Mouse (Mus musculus): ENCODE data around the gene Olfr95. TPM values are rescaled to one million over a fixed set of nuclear protein-coding genes. Genes with fewer than 3 reads are reported as not detected.

Gene Olfr95
- 0.07 TPM for polyA plus RNA-seq (2017; shearing (Covaris generic))

DNA sequence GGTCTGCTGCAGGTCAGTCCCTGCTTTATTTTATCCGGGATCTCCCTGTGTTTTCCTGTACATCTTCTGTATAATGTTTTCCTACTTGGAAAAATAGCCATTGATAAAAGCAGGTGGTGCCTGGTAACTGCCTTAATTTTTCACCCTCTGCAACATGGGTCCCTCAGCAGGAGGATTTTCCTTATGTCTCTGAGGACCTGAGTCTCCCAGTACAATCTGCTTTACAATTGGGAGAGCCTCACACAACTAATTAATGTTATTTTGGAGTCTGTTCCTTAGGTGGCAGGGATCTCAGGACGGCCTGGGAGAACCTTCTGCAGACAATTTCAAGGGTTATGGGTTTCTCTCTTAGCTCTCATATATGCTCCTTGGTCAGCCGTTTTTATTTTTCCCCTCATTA is at the start of gene Olfr95:
Gene Olfr95, minus strand, starts transcription at position 101 of the 400 bp plus-strand sequence.

DNA sequence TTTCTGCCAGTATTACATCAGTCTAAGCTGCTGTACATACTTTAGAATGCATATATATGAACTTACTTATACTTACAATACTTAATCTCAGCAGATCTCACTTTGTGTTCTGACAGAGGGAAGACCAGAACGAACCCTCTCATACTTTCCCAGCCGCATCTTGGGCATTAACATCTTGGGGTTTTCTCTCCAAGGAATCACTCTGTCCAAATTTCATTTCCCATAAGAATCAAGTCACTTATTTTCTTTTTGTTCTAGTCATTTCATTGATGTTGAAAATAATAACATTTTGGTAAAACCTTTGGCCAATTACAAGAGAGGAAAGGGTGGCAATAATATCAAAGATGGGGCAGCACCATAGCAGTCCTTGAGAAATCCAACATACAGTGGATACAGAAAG is 24.3 kb upstream of the Olfr95 start, which contains the start of gene Olfr97:
Gene Olfr97, minus strand, starts transcription at position 101 of the 400 bp plus-strand sequence.

DNA sequence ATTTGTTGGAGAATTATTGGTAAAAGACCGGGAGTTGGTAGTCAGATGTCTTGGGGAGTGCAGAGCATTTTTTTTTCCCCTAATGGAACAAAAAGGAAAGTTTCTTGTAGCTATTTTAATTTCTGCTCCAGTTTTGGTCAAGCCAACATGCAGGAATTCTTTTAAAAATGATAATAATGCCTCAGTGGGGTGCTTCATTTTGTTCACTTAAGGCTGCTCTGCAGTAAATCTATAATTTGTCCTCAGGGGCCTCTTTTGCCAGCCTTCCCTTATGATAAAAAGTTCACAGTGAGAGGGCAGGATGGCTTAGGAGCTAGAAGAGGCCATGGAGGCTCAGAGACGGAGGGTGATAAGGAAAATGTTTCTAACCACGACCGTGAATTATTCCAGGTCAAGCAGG is 6.9 kb upstream of the Olfr95 start, which contains the start of gene Olfr96:
Gene Olfr96, plus strand, starts transcription at position 301 of the 400 bp plus-strand sequence.

DNA sequence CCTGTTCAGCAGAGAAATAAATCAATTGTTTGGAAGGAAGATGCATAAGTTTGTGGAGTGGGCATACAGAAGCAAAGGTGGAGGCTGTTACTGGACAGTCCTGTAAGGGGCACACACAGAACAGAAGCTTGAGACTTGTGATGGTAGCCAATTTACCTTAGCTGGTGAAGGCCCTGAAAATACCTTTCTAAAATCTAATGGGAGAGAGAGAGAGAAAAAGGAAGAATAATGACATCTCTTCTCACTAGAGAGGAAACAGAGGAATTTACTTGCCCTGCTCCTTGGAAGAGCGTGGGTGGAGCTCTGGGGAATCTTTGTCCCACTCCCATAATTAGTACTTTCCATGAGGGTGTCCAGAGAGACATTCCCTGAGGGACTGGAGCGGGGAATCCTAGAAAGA is 12.0 kb downstream of the Olfr95 start, which contains the start of gene Olfr94:
Gene Olfr94, minus strand, starts transcription at position 101 of the 400 bp plus-strand sequence.

GRCm38 (mm10) chr17:37193656-37194055 is 19.3 kb downstream of the Olfr95 start, which contains the start of gene Ubd:
TSS of gene Ubd (plus strand) at chr17:37193892.

GRCm38 (mm10) chr17:37161394-37161793 is 51.5 kb downstream of the Olfr95 start, which contains the start of gene Olfr93:
TSS of gene Olfr93 (minus strand) at chr17:37161494.

Other genes with a start within 250 kb of the Olfr95 start
- not detected for gene 2410137M14Rik, start 231.9 kb downstream of the Olfr95 start, polyA plus RNA-seq (2017; shearing (Covaris generic))
- gene H2-M5, start 223.6 kb downstream of the Olfr95 start, polyA plus RNA-seq (2017; shearing (Covaris generic)): 0.21 TPM
- gene Zfp57, start 212.0 kb downstream of the Olfr95 start, polyA plus RNA-seq (2017; shearing (Covaris generic)): not detected
- gene Mog, start 189.7 kb downstream of the Olfr95 start, polyA plus RNA-seq (2017; shearing (Covaris generic)): not detected
- 12.6 TPM for gene Gabbr1, start 167.2 kb downstream of the Olfr95 start, polyA plus RNA-seq (2017; shearing (Covaris generic))
- 0.17 TPM for gene Olfr90, start 124.6 kb downstream of the Olfr95 start, polyA plus RNA-seq (2017; shearing (Covaris generic))
- gene Olfr91, start 114.8 kb downstream of the Olfr95 start, polyA plus RNA-seq (2017; shearing (Covaris generic)): not detected
- not detected for gene Olfr92, start 93.0 kb downstream of the Olfr95 start, polyA plus RNA-seq (2017; shearing (Covaris generic))
- gene Olfr93, start 51.6 kb downstream of the Olfr95 start, polyA plus RNA-seq (2017; shearing (Covaris generic)): not detected
- gene Ubd, start 19.2 kb downstream of the Olfr95 start, polyA plus RNA-seq (2017; shearing (Covaris generic)): not detected
- not detected for gene Olfr94, start 12.1 kb downstream of the Olfr95 start, polyA plus RNA-seq (2017; shearing (Covaris generic))
- gene Olfr96, start 7.0 kb upstream of the Olfr95 start, polyA plus RNA-seq (2017; shearing (Covaris generic)): not detected
- not detected for gene Olfr97, start 24.2 kb upstream of the Olfr95 start, polyA plus RNA-seq (2017; shearing (Covaris generic))
- not detected for gene Olfr98, start 50.6 kb upstream of the Olfr95 start, polyA plus RNA-seq (2017; shearing (Covaris generic))
- 97.7 TPM for gene H2-M3, start 57.1 kb upstream of the Olfr95 start, polyA plus RNA-seq (2017; shearing (Covaris generic))
- gene Olfr99, start 70.3 kb upstream of the Olfr95 start, polyA plus RNA-seq (2017; shearing (Covaris generic)): 2.3 TPM
- not detected for gene Olfr101, start 91.2 kb upstream of the Olfr95 start, polyA plus RNA-seq (2017; shearing (Covaris generic))
- 0.40 TPM for gene Olfr102, start 103.9 kb upstream of the Olfr95 start, polyA plus RNA-seq (2017; shearing (Covaris generic))
- not detected for gene Olfr103, start 126.6 kb upstream of the Olfr95 start, polyA plus RNA-seq (2017; shearing (Covaris generic))
- gene Olfr104-ps, start 146.5 kb upstream of the Olfr95 start, polyA plus RNA-seq (2017; shearing (Covaris generic)): not detected
- gene Olfr105-ps, start 165.9 kb upstream of the Olfr95 start, polyA plus RNA-seq (2017; shearing (Covaris generic)): not detected
- gene Olfr106-ps, start 177.3 kb upstream of the Olfr95 start, polyA plus RNA-seq (2017; shearing (Covaris generic)): not detected
- not detected for gene Olfr107, start 186.1 kb upstream of the Olfr95 start, polyA plus RNA-seq (2017; shearing (Covaris generic))
- gene Olfr108, start 232.4 kb upstream of the Olfr95 start, polyA plus RNA-seq (2017; shearing (Covaris generic)): not detected
- gene Olfr109, start 245.8 kb upstream of the Olfr95 start, polyA plus RNA-seq (2017; shearing (Covaris generic)): not detected